Mouse (Mus musculus) hindbrain, embryonic 10.5 days (tissue): ENCODE measurements around the gene Atp6ap1. TPM values are rescaled to one million over a fixed set of nuclear protein-coding genes. Genes with fewer than 3 reads are reported as not detected.

Experiments used
- DNase-seq: peaks from one replicate; pipeline ENCODE4 v3.0.0-alpha.2; 2017; ENCODE audit warnings: low spot score
- H3K27ac ChIP-seq: fragments of 300-500 bp; sonication (generic); 2 replicates; pipeline ENCODE4 v1.5.1; 2016; ENCODE audit warnings: mild to moderate bottlenecking, moderate library complexity
- H3K27me3 ChIP-seq: fragments of 300-500 bp; sonication (generic); 2 replicates; pipeline ENCODE4 v1.6.1; 2016; ENCODE audit warnings: mild to moderate bottlenecking; ENCODE audit not compliant: poor library complexity, insufficient read depth, severe bottlenecking
- H3K36me3 ChIP-seq: fragments of 300-500 bp; sonication (generic); 2 replicates; pipeline ENCODE4 v1.6.1; 2016; ENCODE audit warnings: mild to moderate bottlenecking, moderate library complexity
- H3K4me1 ChIP-seq: fragments of 300-500 bp; sonication (generic); replicated peaks from 2 replicates; pipeline ENCODE4 v1.6.1; 2016; ENCODE audit warnings: mild to moderate bottlenecking
- H3K4me3 ChIP-seq: fragments of 300-500 bp; sonication (generic); 2 replicates; pipeline ENCODE4 v1.5.1; 2016; ENCODE audit warnings: mild to moderate bottlenecking, moderate library complexity
- H3K9me3 ChIP-seq: fragments of 300-500 bp; sonication (generic); 2 replicates; pipeline ENCODE4 v1.6.1; 2016; ENCODE audit warnings: mild to moderate bottlenecking, moderate library complexity
- WGBS: fragments of 180-500 bp; shearing (Covaris S2); methylation state at CpG from one replicate; pipeline ENCODE4 v1.1.7; 2016; 5-methylcytosine and 5-hydroxymethylcytosine counted together
- polyA plus RNA-seq: library from polyadenylated mRNA; unstranded; fragments of >200 nt; fragmentation: Nextera tagmentation; extraction: Ambion mirVana; gene quantifications from 2 replicates; pipeline ENCODE4 v1.2.1, GENCODE M21; 2016

Gene Atp6ap1
- polyA plus RNA-seq, 1 experiment from 2014 or later, result 112 TPM

GRCm38 (mm10) chrX:74277916-74278315, 19.0 kb upstream of the Atp6ap1 start:
- H3K4me1 ChIP-seq, result peaks cover under 1% of the 10 kb centered on the region; the same call in 1 of the 2 replicates
- H3K4me3 ChIP-seq, result no peak overlapping the region
- H3K9me3 ChIP-seq, result no peaks in the 10 kb centered on the region
- peaks cover 5% of the 10 kb centered on the region; the same call in 1 of the 2 replicates for H3K36me3 ChIP-seq
- no peaks in the 10 kb centered on the region for H3K27me3 ChIP-seq
- no peak for DNase-seq
- 76% methylated on average over 8 of the region's 8 CpGs for WGBS
- no peak overlapping the region for H3K27ac ChIP-seq

- WGBS, result 19% methylated on average over 14 of the region's 14 CpGs
- Histone ChIP-seq H3K4me1 (peaks cover 12% of the 10 kb centered on the region), H3K4me3 (peak overlapping the region; percentile 69), H3K36me3 (no peaks in the 10 kb centered on the region), H3K27me3 (no peaks in the 10 kb centered on the region), H3K27ac (peak overlapping the region; percentile 88), H3K9me3 (no peaks in the 10 kb centered on the region)
- no peak for DNase-seq
Measured at GRCm38 (mm10) chrX:74281041-74281731, 15.7 kb upstream of the Atp6ap1 start.

DNA sequence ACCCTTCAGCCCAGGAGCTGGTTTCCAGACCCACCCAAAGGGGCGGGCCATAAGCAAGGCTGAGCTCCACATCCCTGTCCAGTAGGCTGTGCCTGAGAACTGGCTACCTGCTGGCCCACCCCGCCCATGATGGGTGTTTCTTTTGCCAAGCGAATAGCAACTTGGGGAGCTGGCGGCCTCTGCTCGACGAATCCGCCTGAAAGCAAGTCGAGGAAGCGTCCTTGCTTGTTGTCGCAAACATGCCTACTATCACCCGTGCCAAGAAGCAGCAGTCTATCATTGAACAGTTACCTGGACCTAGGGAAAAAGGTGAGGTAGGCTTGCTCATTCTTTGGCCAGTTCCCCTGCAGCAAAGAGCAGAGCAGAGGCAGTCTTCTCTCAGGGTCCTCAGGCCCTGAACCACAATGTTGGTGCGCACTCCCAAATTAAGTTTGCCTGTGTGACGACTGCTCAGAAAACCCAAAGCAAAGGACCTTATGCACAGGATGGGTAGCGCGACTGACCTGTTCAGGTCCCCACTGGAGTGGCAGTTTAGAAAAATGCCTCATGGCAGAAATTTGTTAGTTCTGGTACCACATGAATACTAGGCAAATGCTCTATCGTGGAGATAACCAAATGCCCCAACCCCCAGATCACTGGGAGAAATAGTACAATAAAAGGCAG, 15.0 kb upstream of the Atp6ap1 start, which contains the start of the genes Taz and Dnase1l1:
Gene Taz (plus strand): TSS at position 181 of the 663 bp plus-strand sequence.
Gene Dnase1l1 (minus strand): TSS at position 606 of the 663 bp plus-strand sequence.
- peak; percentile 58 for DNase-seq
- no peaks in the 10 kb centered on the region for H3K9me3 ChIP-seq
- H3K4me3 ChIP-seq, result peak within 1 kb of the TSS; percentile 69
- H3K36me3 ChIP-seq, result no peaks in the 10 kb centered on the region
- H3K4me1 ChIP-seq, result peaks cover 12% of the 10 kb centered on the region
- 16% methylated on average over 16 of the region's 16 CpGs for WGBS
- H3K27ac ChIP-seq, result peak within 1 kb of the TSS; percentile 88
- no peaks in the 10 kb centered on the region for H3K27me3 ChIP-seq

GRCm38 (mm10) chrX:74282395-74283091, 14.4 kb upstream of the Atp6ap1 start:
- DNase-seq, result peak; percentile 81
- peak overlapping the region; percentile 88 for H3K27ac ChIP-seq
- WGBS, result 17% methylated on average over 39 of the region's 39 CpGs
- peaks cover 12% of the 10 kb centered on the region for H3K4me1 ChIP-seq
- no peaks in the 10 kb centered on the region for H3K36me3 ChIP-seq
- H3K9me3 ChIP-seq, result no peaks in the 10 kb centered on the region
- no peaks in the 10 kb centered on the region for H3K27me3 ChIP-seq
- peak overlapping the region; percentile 69 for H3K4me3 ChIP-seq

DNA sequence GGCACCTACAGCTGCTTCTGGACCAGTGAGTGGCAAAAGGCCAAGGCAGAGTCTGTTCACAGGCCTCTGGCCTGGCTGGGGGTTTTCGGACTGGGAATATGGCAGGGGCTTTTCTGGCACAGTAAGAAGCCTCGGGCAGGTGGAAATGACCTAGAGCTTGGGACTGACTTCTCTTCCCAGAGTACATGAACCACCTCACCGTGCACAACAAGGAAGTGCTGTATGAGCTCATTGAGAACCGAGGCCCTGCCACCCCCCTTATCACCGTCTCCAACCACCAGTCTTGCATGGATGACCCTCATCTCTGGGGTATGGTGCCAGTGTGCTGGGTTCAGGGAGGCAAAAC, 13.8 kb upstream of the Atp6ap1 start:
- Histone ChIP-seq H3K27ac (peak overlapping the region; percentile 88), H3K9me3 (no peaks in the 10 kb centered on the region), H3K4me3 (peak overlapping the region; percentile 69), H3K4me1 (peaks cover 12% of the 10 kb centered on the region), H3K27me3 (no peaks in the 10 kb centered on the region), H3K36me3 (peaks cover 3% of the 10 kb centered on the region)
- WGBS, result 43% methylated on average over 5 of the region's 5 CpGs
- no peak for DNase-seq

DNA sequence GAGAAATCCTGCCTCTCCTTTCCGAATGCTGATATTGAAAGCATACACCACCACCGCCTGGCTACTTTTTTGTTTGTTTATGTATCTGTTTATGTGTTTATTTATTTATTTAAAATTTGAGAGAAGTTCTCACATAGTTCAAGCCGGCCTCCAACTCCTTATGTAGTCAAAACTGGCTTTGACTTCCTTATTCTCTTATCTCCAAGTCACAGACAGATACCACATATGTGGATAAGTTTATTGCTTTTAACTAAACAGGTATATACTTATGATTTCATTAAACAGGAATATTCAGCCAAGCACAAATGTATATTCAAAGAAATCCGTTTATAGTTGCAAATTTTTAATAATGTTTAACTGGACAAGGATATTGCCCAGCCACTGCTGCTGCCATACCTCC, 3.5 kb upstream of the Atp6ap1 start:
- Histone ChIP-seq H3K27me3 (no peaks in the 10 kb centered on the region), H3K9me3 (no peaks in the 10 kb centered on the region), H3K27ac (no peak overlapping the region), H3K4me3 (no peak overlapping the region), H3K36me3 (peaks cover 22% of the 10 kb centered on the region), H3K4me1 (peaks cover 7% of the 10 kb centered on the region; the same call in 1 of the 2 replicates)
- no peak for DNase-seq
- 85% methylated on average over 4 of the region's 4 CpGs for WGBS

DNA sequence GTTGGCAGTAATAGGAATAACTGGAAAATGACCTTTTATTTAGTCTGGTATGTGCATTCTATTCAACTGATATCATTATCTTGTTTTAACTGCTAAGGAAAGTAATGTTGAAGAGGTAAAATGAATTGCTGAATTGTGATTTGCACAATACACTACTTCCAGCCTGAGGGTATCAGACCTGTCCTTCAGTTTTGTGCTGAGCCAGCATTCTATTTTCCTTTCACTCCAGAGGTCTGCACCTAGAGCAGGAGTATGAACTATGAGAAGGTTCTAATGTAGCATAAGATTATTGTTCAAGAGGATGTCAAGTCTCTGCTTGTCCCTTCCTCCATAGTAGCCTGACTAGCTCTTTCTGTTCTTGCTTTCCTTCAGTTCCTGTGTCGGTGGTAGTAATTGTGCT, 1.5 kb downstream of the Atp6ap1 start:
- 83% methylated on average over 1 of the region's 1 CpGs for WGBS
- DNase-seq, result no peak
- Histone ChIP-seq H3K4me3 (no peak overlapping the region), H3K27me3 (no peaks in the 10 kb centered on the region), H3K4me1 (peaks cover 7% of the 10 kb centered on the region; the same call in 1 of the 2 replicates), H3K36me3 (peaks cover 45% of the 10 kb centered on the region), H3K9me3 (no peaks in the 10 kb centered on the region), H3K27ac (no peak overlapping the region)

- Histone ChIP-seq H3K27ac (no peak overlapping the region), H3K4me3 (no peak overlapping the region), H3K4me1 (peaks cover 7% of the 10 kb centered on the region; the same call in 1 of the 2 replicates), H3K36me3 (peaks cover 52% of the 10 kb centered on the region), H3K9me3 (no peaks in the 10 kb centered on the region), H3K27me3 (no peaks in the 10 kb centered on the region)
- no peak for DNase-seq
- 89% methylated on average over 3 of the region's 3 CpGs for WGBS
Measured at GRCm38 (mm10) chrX:74299721-74300120, 2.8 kb downstream of the Atp6ap1 start.

GRCm38 (mm10) chrX:74304867-74305700, 8.2 kb downstream of the Atp6ap1 start, which contains the start of gene Gdi1:
Gene Gdi1, plus strand, starts transcription at chrX:74304998.
- peaks cover 80% of the 10 kb centered on the region for H3K36me3 ChIP-seq

GRCm38 (mm10) chrX:74312540-74313464, 15.9 kb downstream of the Atp6ap1 start, which contains the start of gene Fam50a:
Gene Fam50a, plus strand, starts transcription at chrX:74313033.
- WGBS, result 21% methylated on average over 59 of the region's 59 CpGs
- H3K36me3 ChIP-seq, result peaks cover 57% of the 10 kb centered on the region

More at GRCm38 (mm10) chrX:74304867-74305700, 8.2 kb downstream of the Atp6ap1 start, which contains the start of gene Gdi1:
- Histone ChIP-seq H3K4me1 (peaks cover 10% of the 10 kb centered on the region; the same call in 1 of the 2 replicates), H3K4me3 (peak within 1 kb of the TSS; percentile 69), H3K9me3 (no peaks in the 10 kb centered on the region), H3K27ac (peak within 1 kb of the TSS; percentile 95), H3K27me3 (no peaks in the 10 kb centered on the region)
- DNase-seq, result peak; percentile 76
- 23% methylated on average over 41 of the region's 41 CpGs for WGBS

DNA sequence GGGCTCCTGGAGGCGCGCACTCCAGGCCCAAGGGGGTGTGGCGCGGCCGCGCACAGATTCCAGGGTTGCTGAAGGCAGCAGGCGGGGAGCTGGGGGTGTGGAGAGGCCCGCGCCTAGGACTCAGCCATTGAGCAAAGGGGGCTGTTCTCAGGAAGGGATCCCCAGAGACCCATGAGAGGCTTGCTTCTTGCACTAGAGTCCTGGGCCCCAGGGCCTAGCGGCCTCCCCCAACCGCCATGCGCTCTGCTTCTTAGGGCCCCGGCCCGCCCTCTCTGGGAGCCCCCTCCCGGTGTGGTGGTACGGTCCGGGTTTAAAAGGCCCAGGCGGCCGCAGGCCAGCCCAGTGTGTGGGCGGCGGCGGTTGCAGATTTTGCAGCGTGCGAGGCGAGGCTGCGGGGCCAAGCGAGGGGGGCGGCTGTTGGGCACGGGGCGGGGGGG, 31.8 kb downstream of the Atp6ap1 start, which contains the start of gene Plxna3:
Gene Plxna3 (plus strand): TSS at position 342 of the 437 bp plus-strand sequence.
- no peaks in the 10 kb centered on the region; the same call in 1 of the 2 replicates for H3K9me3 ChIP-seq
- H3K4me3 ChIP-seq, result peak within 1 kb of the TSS; percentile 62
- peaks cover 22% of the 10 kb centered on the region for H3K4me1 ChIP-seq
- peak; percentile 78 for DNase-seq
- H3K36me3 ChIP-seq, result peaks cover 18% of the 10 kb centered on the region
- 19% methylated on average over 30 of the region's 30 CpGs for WGBS
- H3K27me3 ChIP-seq, result no peaks in the 10 kb centered on the region
- H3K27ac ChIP-seq, result peak within 1 kb of the TSS; percentile 95

More at GRCm38 (mm10) chrX:74312540-74313464, 15.9 kb downstream of the Atp6ap1 start, which contains the start of gene Fam50a:
- Histone ChIP-seq H3K4me1 (peaks cover 13% of the 10 kb centered on the region), H3K4me3 (peak within 1 kb of the TSS; percentile 68), H3K9me3 (0 out of 2 replicates have a peak, but pooled peaks cover 7% of the 10 kb centered on the region), H3K27ac (peak within 1 kb of the TSS; percentile 90), H3K27me3 (no peaks in the 10 kb centered on the region)
- peak; percentile 84 for DNase-seq
